Mouse (Mus musculus) myocyte (in vitro differentiated cells): Measurements from ENCODE around the gene Msx1.

ENCODE experiments used
- MYOD1 ChIP-seq, 3 experiments: IDR thresholded peaks; one replicate each; pipeline ENCODE4 v1.6.1; 2011; ENCODE audit warnings: control low read depth in 2 of 3, low read depth in 2 of 3, mild to moderate bottlenecking in 2 of 3, moderate library complexity in 1 of 3; ENCODE audit not compliant: insufficient read length in 2 of 3, control insufficient read depth in 1 of 3
- POLR2A ChIP-seq: IDR thresholded peaks from one replicate; pipeline ENCODE4 v1.6.1; 2011; ENCODE audit warnings: low read depth, mild to moderate bottlenecking, control low read depth, moderate library complexity; ENCODE audit not compliant: insufficient read length
- POLR2AphosphoS2 ChIP-seq: IDR thresholded peaks from one replicate; pipeline ENCODE4 v1.6.1; 2011; ENCODE audit warnings: low read depth, control low read depth; ENCODE audit not compliant: insufficient read length
- REST ChIP-seq: IDR thresholded peaks from one replicate; pipeline ENCODE4 v1.6.1; 2011; ENCODE audit warnings: mild to moderate bottlenecking, control low read depth, moderate library complexity; ENCODE audit not compliant: insufficient read depth, insufficient read length
- USF1 ChIP-seq: IDR thresholded peaks from one replicate; pipeline ENCODE4 v1.6.1; 2011; ENCODE audit warnings: low read depth, mild to moderate bottlenecking, control low read depth, moderate library complexity

- TF ChIP-seq REST: no peak
- no peak for TF ChIP-seq POLR2A
- no peak for TF ChIP-seq USF1
- no peak for TF ChIP-seq POLR2AphosphoS2
- TF ChIP-seq MYOD1 (IDR thresholded peaks at IDR 0.05; ENCODE audit: control insufficient read depth in 1 of 3, insufficient read length in 2 of 3, low read depth in 2 of 3): no peak
These were observed 33.6 kb upstream of the Msx1 start for GRCm38 (mm10) chr5:37857763-37858545.
